ENCODE assay signal across 9 mouse cellular contexts in genomic region chr3:52006721-52007330, GRCm38 (mm10).
DNase-seq lines count a peak whose midpoint lies in the region; ATAC-seq and TF ChIP-seq lines count a peak whose summit lies in the region.
"Had no signal": no experiment of that assay in that cellular context is flagged by ENCODE, and none has a peak within 500 bp of the region (broad histone marks: within the 10 kb centered on the region; RNA-seq: fewer than 3 reads in every experiment).

No protein-coding gene starts in this region.

- no peaks in the 10 kb centered on the region for H3K9me3 ChIP-seq in kidney, embryonic 16.5 days (ENCODE audit: low read length)
- no peaks in the 10 kb centered on the region for H3K9me3 ChIP-seq in hindbrain, postnatal 0 days (ENCODE audit: low read length)

- no peak for DNase-seq in kidney, adult 8-10 months
- DNase-seq in cerebellum, postnatal 14 days: peak; percentile 49 to 66
- peak; percentile 44 for DNase-seq in hindbrain, postnatal 0 days (ENCODE audit: low spot score)
- DNase-seq in naive thymus-derived CD4-positive, alpha-beta T cell, adult 2 months (ENCODE audit: low read depth): peak; percentile 26
- DNase-seq in adrenal gland, adult 18-20 months (ENCODE audit: low spot score in 2 of 2): no peak
- no peak for DNase-seq in right cerebral cortex, adult 18-20 months

- H3K4me3 ChIP-seq in kidney, embryonic 16.5 days (ENCODE audit: low read length): peak overlapping the region; percentile 46
- peak overlapping the region; percentile 33 for H3K4me3 ChIP-seq in hindbrain, postnatal 0 days (ENCODE audit: low read length)

- H3K27ac ChIP-seq in kidney, embryonic 16.5 days (ENCODE audit: low read length): no peak overlapping the region
- H3K27ac ChIP-seq in hindbrain, postnatal 0 days: peak overlapping the region; percentile 90

- no peaks in the 10 kb centered on the region for H3K36me3 ChIP-seq in kidney, embryonic 16.5 days (ENCODE audit: insufficient read depth, low read length)
- H3K36me3 ChIP-seq in hindbrain, postnatal 0 days (ENCODE audit: insufficient read depth, low read length): no peaks in the 10 kb centered on the region

- WGBS in kidney, embryonic 16.5 days: 40% methylated on average over 9 of the region's 9 CpGs
- WGBS in hindbrain, postnatal 0 days: 32% methylated on average over 9 of the region's 9 CpGs

- peak overlapping the region; percentile 53 for H3K9ac ChIP-seq in kidney, embryonic 16.5 days (replicated peaks; ENCODE audit: low read length)
- H3K9ac ChIP-seq in hindbrain, postnatal 0 days (replicated peaks; ENCODE audit: low read length): peak overlapping the region; percentile 45; the same call in 1 of the 2 replicates

- peak overlapping the region; percentile 61 for H3K4me2 ChIP-seq in kidney, embryonic 16.5 days (replicated peaks; ENCODE audit: low read depth, low read length)
- H3K4me2 ChIP-seq in hindbrain, postnatal 0 days (ENCODE audit: low read depth, low read length): peak overlapping the region; percentile 65

- TF ChIP-seq CTCF in hindbrain, postnatal 0 days (IDR thresholded peaks at IDR 0.05; ENCODE audit: low read depth): no peak

- peaks cover 14% of the 10 kb centered on the region for H3K4me1 ChIP-seq in kidney, embryonic 16.5 days (ENCODE audit: insufficient read depth, low read length)
- peaks cover 17% of the 10 kb centered on the region for H3K4me1 ChIP-seq in hindbrain, postnatal 0 days (ENCODE audit: insufficient read depth, low read length)

- ATAC-seq in kidney, embryonic 16.5 days (ENCODE audit: low FRiP score, low TSS enrichment): no peak
- ATAC-seq in hindbrain, postnatal 0 days: no peak
- ATAC-seq in activated CD4-positive, CD25-positive, alpha-beta regulatory T cell, adult 4 months: no peak
- ATAC-seq: Patski had no signal

- H3K27me3 ChIP-seq in kidney, embryonic 16.5 days (ENCODE audit: insufficient read depth, low read length): no peaks in the 10 kb centered on the region
- no peaks in the 10 kb centered on the region for H3K27me3 ChIP-seq in hindbrain, postnatal 0 days (ENCODE audit: insufficient read depth, low read length)
- H3K27me3 ChIP-seq: Patski had no signal

Comparison
In these comparisons a context has a peak if more than half of its experiments do, and no peak if none do; other contexts are left out.
1. DNase-seq: peak in cerebellum, postnatal 14 days (2 of 2), hindbrain, postnatal 0 days (single experiment) and naive thymus-derived CD4-positive, alpha-beta T cell, adult 2 months (single experiment); none in kidney, adult 8-10 months (0 of 2), adrenal gland, adult 18-20 months (0 of 2) and right cerebral cortex, adult 18-20 months (single experiment).